Mouse (Mus musculus): ENCODE measurements around the gene Gm17078. TPM values are rescaled to one million over a fixed set of nuclear protein-coding genes. Genes with fewer than 3 reads are reported as not detected.
"Not testable (repeated sequence)": the region's sequence is repeated elsewhere in the genome, so short reads cannot be mapped to it uniquely, and the experiment has no call there.

The Gm17078 gene
- polyA plus RNA-seq (2012; ENCODE audit: insufficient read depth, insufficient read length, missing spikeins) = not detected in 2 replicates

GRCm38 (mm10) chr14:51611210-51611609 is at the start of gene Gm17078:
Gm17078 (minus strand) TSS chr14:51611310.
- Histone ChIP-seq H3K4me1 (ENCODE audit: control insufficient read depth, insufficient read depth, low read length) (no peaks in the 10 kb centered on the region), H3K27ac (ENCODE audit: insufficient read depth, low read depth, low read length) (no peak within 1 kb of the TSS), H3K4me3 (ENCODE audit: insufficient read depth, low read length) (no peak within 1 kb of the TSS)
- TF ChIP-seq CTCF (IDR thresholded peaks at IDR 0.05; ENCODE audit: low read depth, low read length) = no peak
- no peak for TF ChIP-seq POLR2A (IDR thresholded peaks at IDR 0.05; ENCODE audit: borderline replicate concordance, low read depth, low read length)

- not testable (repeated sequence) for H3K4me1 ChIP-seq (ENCODE audit: control insufficient read depth, insufficient read depth, low read length); H3K4me3 ChIP-seq (ENCODE audit: insufficient read depth, low read length); H3K27ac ChIP-seq (ENCODE audit: insufficient read depth, low read depth, low read length)
Measured at GRCm38 (mm10) chr14:51635566-51635965, 24.5 kb upstream of the Gm17078 start, which contains the start of gene Gm4181. Gm4181 (minus strand) TSS chr14:51635666.

DNA sequence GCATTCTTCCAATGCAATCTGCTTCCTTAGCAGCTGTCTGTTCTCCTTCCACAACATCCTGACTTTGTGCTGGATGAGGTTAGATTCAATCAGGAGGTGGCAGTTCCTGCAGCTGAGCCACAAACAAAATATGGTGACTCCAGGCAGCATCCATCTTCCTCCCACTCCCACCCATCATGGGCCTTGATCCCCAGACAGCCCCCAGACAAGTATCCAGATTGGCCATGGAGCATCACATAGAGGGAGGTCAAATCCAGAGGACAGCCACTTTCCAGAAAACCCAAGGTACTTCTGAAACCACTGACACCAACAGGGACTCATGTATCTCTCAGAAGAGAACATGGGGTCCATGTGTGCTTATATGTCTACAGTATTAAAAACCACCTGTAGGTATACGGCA is 21.3 kb upstream of the Gm17078 start:
- not testable (repeated sequence) for H3K4me1 ChIP-seq (ENCODE audit: control insufficient read depth, insufficient read depth, low read length); H3K4me3 ChIP-seq (ENCODE audit: insufficient read depth, low read length); H3K27ac ChIP-seq (ENCODE audit: insufficient read depth, low read depth, low read length)

- not testable (repeated sequence) for H3K27ac ChIP-seq (ENCODE audit: insufficient read depth, low read depth, low read length); H3K4me3 ChIP-seq (ENCODE audit: insufficient read depth, low read length); H3K4me1 ChIP-seq (ENCODE audit: control insufficient read depth, insufficient read depth, low read length)
Measured at GRCm38 (mm10) chr14:51592039-51592438, 19.1 kb downstream of the Gm17078 start, which contains the start of gene Gm17174. Gm17174 (minus strand) TSS chr14:51592139.

GRCm38 (mm10) chr14:51573963-51574362 is 37.1 kb downstream of the Gm17078 start, which contains the start of gene Gm17175:
Gm17175 (minus strand) TSS chr14:51574063.
- H3K4me1 ChIP-seq (ENCODE audit: control insufficient read depth, insufficient read depth, low read length); H3K4me3 ChIP-seq (ENCODE audit: insufficient read depth, low read length): not testable (repeated sequence)

More at GRCm38 (mm10) chr14:51573963-51574362, 37.1 kb downstream of the Gm17078 start, which contains the start of gene Gm17175:
- H3K27ac ChIP-seq (ENCODE audit: insufficient read depth, low read depth, low read length) = not testable (repeated sequence)

Other genes with a start within 250 kb of the Gm17078 start
- not detected in 2 replicates for gene Gm7247, start 249.6 kb downstream of the Gm17078 start, polyA plus RNA-seq (2012; ENCODE audit: insufficient read depth, insufficient read length, missing spikeins)
- gene Vmn2r88, start 200.5 kb downstream of the Gm17078 start, polyA plus RNA-seq (2012; ENCODE audit: insufficient read depth, insufficient read length, missing spikeins) = not detected in 2 replicates
- 0.15 TPM in 1 of 2 replicates, not detected in the other for gene Vmn2r89, start 159.5 kb downstream of the Gm17078 start, polyA plus RNA-seq (2012; ENCODE audit: insufficient read depth, insufficient read length, missing spikeins)
- not detected in 2 replicates for gene Gm5622, start 58.5 kb downstream of the Gm17078 start, polyA plus RNA-seq (2012; ENCODE audit: insufficient read depth, insufficient read length, missing spikeins)
- gene Gm17175, start 37.2 kb downstream of the Gm17078 start, polyA plus RNA-seq (2012; ENCODE audit: insufficient read depth, insufficient read length, missing spikeins) = not detected in 2 replicates
- gene Gm17174, start 19.2 kb downstream of the Gm17078 start, polyA plus RNA-seq (2012; ENCODE audit: insufficient read depth, insufficient read length, missing spikeins) = not detected in 2 replicates
- not detected in 2 replicates for gene Gm4181, start 24.4 kb upstream of the Gm17078 start, polyA plus RNA-seq (2012; ENCODE audit: insufficient read depth, insufficient read length, missing spikeins)
- gene Gm17079, start 84.2 kb upstream of the Gm17078 start, polyA plus RNA-seq (2012; ENCODE audit: insufficient read depth, insufficient read length, missing spikeins) = not detected in 2 replicates
- gene Gm5800, start 105.9 kb upstream of the Gm17078 start, polyA plus RNA-seq (2012; ENCODE audit: insufficient read depth, insufficient read length, missing spikeins) = not detected in 2 replicates
- gene Ang4, start 162.3 kb upstream of the Gm17078 start, polyA plus RNA-seq (2012; ENCODE audit: insufficient read depth, insufficient read length, missing spikeins) = not detected in 2 replicates
- gene AY358078, start 188.7 kb upstream of the Gm17078 start, polyA plus RNA-seq (2012; ENCODE audit: insufficient read depth, insufficient read length, missing spikeins) = not detected in 2 replicates
- gene Ear6, start 242.4 kb upstream of the Gm17078 start, polyA plus RNA-seq (2012; ENCODE audit: insufficient read depth, insufficient read length, missing spikeins) = not detected in 2 replicates

Measured in bone marrow macrophage, adult 2 months (primary cell).